Mouse (Mus musculus) myocyte (in vitro differentiated cells): ENCODE measurements around the gene Gm21885. TPM values are rescaled to one million over a fixed set of nuclear protein-coding genes. Genes with fewer than 3 reads are reported as not detected.

Source experiments
- H3K27me3 ChIP-seq: one replicate; pipeline ENCODE4 v1.6.1; 2011; ENCODE audit not compliant: control insufficient read depth, insufficient read depth, insufficient read length
- H3K36me3 ChIP-seq: one replicate; pipeline ENCODE4 v1.6.1; 2011; ENCODE audit not compliant: control insufficient read depth, insufficient read depth
- H3K4me2 ChIP-seq: one replicate; pipeline ENCODE4 v1.6.1; 2011; ENCODE audit warnings: low read depth, control low read depth
- H3K4me3 ChIP-seq: one replicate; pipeline ENCODE4 v1.5.1; 2011; ENCODE audit warnings: mild to moderate bottlenecking, control low read depth, moderate library complexity
- H3K79me2 ChIP-seq: one replicate; pipeline ENCODE4 v1.6.1; 2011; ENCODE audit not compliant: control insufficient read depth, insufficient read depth
- H3ac ChIP-seq: one replicate; pipeline ENCODE4 v1.6.1; 2011; ENCODE audit not compliant: control insufficient read depth, insufficient read length
- CEBPB ChIP-seq: IDR thresholded peaks from 2 replicates; pipeline ENCODE4 v1.6.1; 2011; ENCODE audit warnings: mild to moderate bottlenecking, moderate library complexity; ENCODE audit not compliant: poor library complexity, insufficient read depth, severe bottlenecking
- E2F4 ChIP-seq: IDR thresholded peaks from one replicate; pipeline ENCODE4 v1.6.1; 2011; ENCODE audit warnings: mild to moderate bottlenecking, control low read depth, moderate library complexity; ENCODE audit not compliant: insufficient read depth
- MAX ChIP-seq: IDR thresholded peaks from one replicate; pipeline ENCODE4 v1.6.1; 2011; ENCODE audit warnings: low read depth, mild to moderate bottlenecking, control low read depth
- MYOD1 ChIP-seq, 3 experiments: IDR thresholded peaks; one replicate each; pipeline ENCODE4 v1.6.1; 2011; ENCODE audit warnings: control low read depth in 2 of 3, low read depth in 2 of 3, mild to moderate bottlenecking in 2 of 3, moderate library complexity in 1 of 3; ENCODE audit not compliant: insufficient read length in 2 of 3, control insufficient read depth in 1 of 3
- MYOG ChIP-seq, 3 experiments: IDR thresholded peaks; one replicate each; pipeline ENCODE4 v1.6.1; 2011; ENCODE audit warnings: control low read depth in 2 of 3, low read depth in 2 of 3, mild to moderate bottlenecking in 2 of 3; ENCODE audit not compliant: insufficient read length in 2 of 3, control insufficient read depth in 1 of 3, insufficient read depth in 1 of 3
- POLR2A ChIP-seq: IDR thresholded peaks from one replicate; pipeline ENCODE4 v1.6.1; 2011; ENCODE audit warnings: low read depth, mild to moderate bottlenecking, control low read depth, moderate library complexity; ENCODE audit not compliant: insufficient read length
- POLR2AphosphoS2 ChIP-seq: IDR thresholded peaks from one replicate; pipeline ENCODE4 v1.6.1; 2011; ENCODE audit warnings: low read depth, control low read depth; ENCODE audit not compliant: insufficient read length
- REST ChIP-seq: IDR thresholded peaks from one replicate; pipeline ENCODE4 v1.6.1; 2011; ENCODE audit warnings: mild to moderate bottlenecking, control low read depth, moderate library complexity; ENCODE audit not compliant: insufficient read depth, insufficient read length
- SRF ChIP-seq: IDR thresholded peaks from one replicate; pipeline ENCODE4 v1.6.1; 2011; ENCODE audit warnings: low read depth; ENCODE audit not compliant: control insufficient read depth, insufficient read length
- TCF12 ChIP-seq: IDR thresholded peaks from one replicate; pipeline ENCODE4 v1.6.1; 2011; ENCODE audit warnings: mild to moderate bottlenecking, control low read depth; ENCODE audit not compliant: poor library complexity, insufficient read depth, severe bottlenecking
- TCF3 ChIP-seq: IDR thresholded peaks from one replicate; pipeline ENCODE4 v1.6.1; 2011; ENCODE audit warnings: low read depth, control low read depth; ENCODE audit not compliant: insufficient read length
- USF1 ChIP-seq: IDR thresholded peaks from one replicate; pipeline ENCODE4 v1.6.1; 2011; ENCODE audit warnings: low read depth, mild to moderate bottlenecking, control low read depth, moderate library complexity
- polyA plus RNA-seq: library from polyadenylated mRNA; unstranded; fragments of >200 nt; fragmentation: generic; extraction: Trizol; gene quantifications from one replicate; pipeline ENCODE4 v1.2.1, GENCODE M21; 2012; ENCODE audit warnings: missing spikeins

The Gm21885 gene
- polyA plus RNA-seq, 1 experiment: not detected

DNA sequence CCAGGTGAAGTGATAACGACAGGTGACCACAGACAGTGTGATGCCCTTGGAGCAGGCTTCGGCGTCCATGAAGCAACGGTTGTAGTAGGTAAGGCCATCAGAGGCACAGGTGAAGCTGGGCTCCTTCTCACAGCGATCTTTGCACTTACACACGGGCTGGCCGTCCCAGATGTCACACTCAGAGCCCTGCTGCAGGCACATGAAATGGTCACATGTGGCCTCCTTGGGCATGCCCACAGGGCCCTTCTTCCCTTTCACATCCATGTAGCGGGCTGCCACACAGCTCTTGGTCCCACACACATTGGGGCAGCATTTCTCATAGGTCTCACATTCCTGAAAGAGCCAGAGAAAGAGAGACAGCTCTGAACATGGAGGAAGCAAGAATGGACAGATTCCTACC is 42.9 kb upstream of the Gm21885 start:
- no peaks in the 10 kb centered on the region for H3K27me3 ChIP-seq
- TF ChIP-seq MYOD1 (IDR thresholded peaks at IDR 0.05; ENCODE audit: control insufficient read depth in 1 of 3, insufficient read length in 2 of 3, low read depth in 2 of 3) (no peak), TCF3 (no peak)
- H3K4me2 ChIP-seq: no peak overlapping the region
- H3ac ChIP-seq: no peak overlapping the region
- no peaks in the 10 kb centered on the region for H3K79me2 ChIP-seq
- no peaks in the 10 kb centered on the region for H3K36me3 ChIP-seq
- H3K4me3 ChIP-seq: no peak overlapping the region

DNA sequence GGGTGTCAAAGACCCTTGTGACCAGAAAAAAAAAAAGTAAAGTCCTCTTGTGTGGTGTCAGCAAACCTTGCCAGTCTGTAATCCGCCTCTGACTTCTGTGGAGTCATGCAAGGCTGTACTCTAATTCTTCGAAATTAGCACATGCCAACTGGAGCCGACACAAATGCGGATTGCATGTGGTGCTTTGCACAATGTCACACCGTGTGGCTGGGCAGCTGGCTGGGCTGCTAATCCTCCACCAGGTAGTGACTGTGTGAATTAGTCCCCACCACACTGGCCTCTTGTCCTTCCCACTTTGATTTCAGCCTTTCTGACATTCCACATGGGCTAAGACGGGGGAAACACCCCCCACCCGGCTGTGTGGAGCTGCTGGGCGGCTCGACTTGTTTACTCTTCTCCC is 42.0 kb upstream of the Gm21885 start:
- Histone ChIP-seq H3K36me3 (no peaks in the 10 kb centered on the region), H3K4me2 (no peak overlapping the region), H3K27me3 (no peaks in the 10 kb centered on the region), H3ac (no peak overlapping the region), H3K79me2 (no peaks in the 10 kb centered on the region), H3K4me3 (no peak overlapping the region)
- TF ChIP-seq MYOD1 (IDR thresholded peaks at IDR 0.05; ENCODE audit: control insufficient read depth in 1 of 3, insufficient read length in 2 of 3, low read depth in 2 of 3): peak in 1 of 3 experiments; percentile 58
- TF ChIP-seq MYOG (IDR thresholded peaks at IDR 0.05; ENCODE audit: control insufficient read depth in 1 of 3, insufficient read depth in 1 of 3, insufficient read length in 2 of 3, low read depth in 2 of 3): peak in 1 of 3 experiments; percentile 80
- TF ChIP-seq CEBPB: no peak

DNA sequence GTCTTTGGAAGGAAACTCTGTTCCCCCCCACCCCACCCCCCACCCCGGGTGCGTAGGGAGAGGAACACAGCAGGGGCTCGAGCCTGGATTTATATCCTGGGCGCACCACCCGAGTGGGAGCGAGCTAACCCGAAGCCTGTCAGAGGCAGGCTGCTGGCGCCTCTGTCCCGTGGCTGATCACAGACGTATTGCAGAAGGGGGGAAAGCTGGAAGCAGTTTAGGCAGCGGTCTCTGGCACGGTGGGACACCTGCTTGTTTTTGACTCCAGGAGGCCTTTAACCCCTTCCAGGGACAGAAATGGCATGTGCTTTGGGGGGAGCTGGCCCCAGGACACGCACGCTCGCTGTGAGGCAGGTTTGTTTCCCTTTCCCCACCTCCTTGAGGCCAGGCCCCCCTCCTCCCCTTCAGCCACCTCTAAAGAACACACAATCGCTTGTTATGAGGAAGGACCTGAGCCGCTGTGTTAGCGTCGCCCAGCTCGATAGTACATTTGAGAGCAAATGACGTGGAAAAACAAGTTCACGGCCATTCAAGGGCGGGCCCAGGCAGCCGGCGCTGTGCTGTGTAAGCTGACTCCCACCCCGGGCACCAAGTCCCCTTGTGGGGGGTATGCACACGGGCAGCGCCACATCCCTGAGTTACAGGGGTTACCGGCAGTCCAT is 38.8 kb upstream of the Gm21885 start:
- no peaks in the 10 kb centered on the region for H3K79me2 ChIP-seq
- H3K27me3 ChIP-seq: no peaks in the 10 kb centered on the region
- no peak overlapping the region for H3K4me3 ChIP-seq
- TF ChIP-seq SRF: no peak
- TF ChIP-seq TCF3: no peak
- no peak for TF ChIP-seq POLR2AphosphoS2
- TF ChIP-seq USF1: no peak
- no peak for TF ChIP-seq E2F4
- TF ChIP-seq REST: no peak
- no peak for TF ChIP-seq TCF12
- TF ChIP-seq POLR2A: no peak
- no peak for TF ChIP-seq CEBPB
- no peak for TF ChIP-seq MYOG (IDR thresholded peaks at IDR 0.05; ENCODE audit: control insufficient read depth in 1 of 3, insufficient read depth in 1 of 3, insufficient read length in 2 of 3, low read depth in 2 of 3)
- no peaks in the 10 kb centered on the region for H3K36me3 ChIP-seq
- no peak overlapping the region for H3ac ChIP-seq
- no peak overlapping the region for H3K4me2 ChIP-seq

DNA sequence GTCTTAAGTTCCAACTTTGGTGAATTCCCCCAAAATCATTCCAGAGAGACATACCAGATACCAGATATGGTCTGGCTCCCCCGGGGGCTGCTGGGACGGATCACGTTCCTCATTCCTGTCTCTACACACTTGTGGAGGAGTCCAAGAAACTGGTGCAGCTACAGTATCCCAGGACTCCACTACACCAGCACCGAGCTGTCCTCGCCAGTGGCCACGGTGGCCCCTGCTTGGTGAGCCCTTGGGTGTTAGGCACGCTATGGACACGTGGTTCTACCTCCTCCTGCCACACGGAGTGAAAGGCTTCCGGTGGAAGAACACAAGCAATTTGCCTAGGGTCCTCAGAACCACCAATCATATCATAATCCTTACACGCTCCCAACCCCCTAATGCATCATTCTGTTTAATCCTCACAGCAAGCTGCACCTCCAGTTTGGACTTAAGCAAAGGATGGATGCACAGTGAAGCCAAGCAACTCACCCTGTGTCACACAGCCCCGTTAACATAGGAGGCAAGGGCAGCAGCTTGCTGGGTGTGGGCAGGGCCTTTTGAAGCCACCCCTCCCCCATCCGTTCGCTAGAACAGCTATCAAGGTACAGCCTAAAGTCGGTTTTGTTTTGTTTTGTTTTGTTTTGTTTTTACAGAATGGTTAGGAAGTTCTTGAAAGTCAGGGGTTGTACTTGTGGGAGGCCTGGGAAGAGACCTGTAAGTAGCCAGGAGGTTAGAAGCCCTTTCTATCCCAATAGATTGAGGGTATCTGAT is 38.1 kb upstream of the Gm21885 start:
- H3ac ChIP-seq: no peak overlapping the region
- H3K4me2 ChIP-seq: no peak overlapping the region
- no peak for TF ChIP-seq POLR2A
- TF ChIP-seq MYOG (IDR thresholded peaks at IDR 0.05; ENCODE audit: control insufficient read depth in 1 of 3, insufficient read depth in 1 of 3, insufficient read length in 2 of 3, low read depth in 2 of 3): no peak
- TF ChIP-seq POLR2AphosphoS2: no peak
- no peak for TF ChIP-seq MAX
- no peak for TF ChIP-seq TCF12
- no peaks in the 10 kb centered on the region for H3K36me3 ChIP-seq
- H3K4me3 ChIP-seq: no peak overlapping the region
- no peaks in the 10 kb centered on the region for H3K27me3 ChIP-seq
- H3K79me2 ChIP-seq: no peaks in the 10 kb centered on the region

DNA sequence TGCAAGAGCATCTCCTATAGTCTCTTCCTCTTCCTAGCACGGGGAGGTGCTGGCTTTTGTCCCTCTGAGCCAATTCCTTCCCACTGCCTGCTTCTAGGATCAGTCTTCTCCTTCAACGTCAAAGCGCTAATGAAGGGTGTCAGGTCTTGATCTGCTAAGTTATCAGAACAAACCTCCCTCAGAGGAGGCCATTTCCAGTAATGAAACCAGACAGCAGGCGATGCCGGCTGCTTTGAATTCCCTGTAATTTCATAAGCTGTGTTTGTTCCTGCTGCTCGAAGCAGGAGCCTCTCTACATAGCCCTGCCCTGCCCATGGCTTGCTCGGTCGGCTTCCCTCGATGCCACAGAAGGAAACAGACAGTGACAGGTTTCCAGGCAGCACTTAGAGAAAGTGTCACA is 37.3 kb upstream of the Gm21885 start:
- Histone ChIP-seq H3K27me3 (no peaks in the 10 kb centered on the region), H3K4me2 (no peak overlapping the region), H3K79me2 (no peaks in the 10 kb centered on the region), H3ac (no peak overlapping the region), H3K36me3 (no peaks in the 10 kb centered on the region), H3K4me3 (no peak overlapping the region)
- TF ChIP-seq POLR2AphosphoS2 (no peak), TCF3 (no peak), POLR2A (no peak), TCF12 (no peak), MAX (no peak), USF1 (no peak)
